Mouse (Mus musculus): Measurements from ENCODE around the gene Aldh1a3. TPM values are rescaled to one million over a fixed set of nuclear protein-coding genes. Genes with fewer than 3 reads are reported as not detected.
A peak's percentile ranks its signal among the peaks of the same experiment; 100 is the strongest.

The Aldh1a3 gene
- total and polyA plus RNA-seq, 2 experiments: 0.17 to 0.65 TPM

GRCm38 (mm10) chr7:66451622-66452295 lies 24.4 kb upstream of the Aldh1a3 start:
- Histone ChIP-seq H3K27me3 (ENCODE audit: control insufficient read depth, insufficient read depth, low read length) (no peaks in the 10 kb centered on the region), H3K79me2 (ENCODE audit: control insufficient read depth, insufficient read depth, low read length) (no peaks in the 10 kb centered on the region), H3K36me3 (ENCODE audit: control insufficient read depth, insufficient read depth, low read length) (no peaks in the 10 kb centered on the region), H3K4me3 (ENCODE audit: insufficient read depth, low read depth, low read length) (no peak overlapping the region), H3K27ac (replicated peaks; ENCODE audit: insufficient read depth, low read depth, low read length) (no peak overlapping the region), H3K4me1 (ENCODE audit: control insufficient read depth, insufficient read depth, low read length) (peaks cover 2% of the 10 kb centered on the region; the same call in 1 of the 2 replicates), H3K9ac (ENCODE audit: low read depth, low read length) (no peak overlapping the region)
- TF ChIP-seq POLR2A (IDR thresholded peaks at IDR 0.05; ENCODE audit: extremely low read depth, insufficient read depth, low read length) (no peak), CTCF (IDR thresholded peaks at IDR 0.05; ENCODE audit: low read depth, low read length) (no peak)
- DNase-seq (ENCODE audit: extremely low read depth, low read depth, low spot score): no peak
- 77% methylated on average over 12 of the region's 12 CpGs for WGBS

GRCm38 (mm10) chr7:66449971-66450752 lies 22.8 kb upstream of the Aldh1a3 start:
- Histone ChIP-seq H3K36me3 (ENCODE audit: control insufficient read depth, insufficient read depth, low read length) (no peaks in the 10 kb centered on the region), H3K27ac (replicated peaks; ENCODE audit: insufficient read depth, low read depth, low read length) (no peak overlapping the region), H3K79me2 (ENCODE audit: control insufficient read depth, insufficient read depth, low read length) (no peaks in the 10 kb centered on the region), H3K9ac (ENCODE audit: low read depth, low read length) (no peak overlapping the region), H3K4me1 (ENCODE audit: control insufficient read depth, insufficient read depth, low read length) (peaks cover 2% of the 10 kb centered on the region; the same call in 1 of the 2 replicates), H3K27me3 (ENCODE audit: control insufficient read depth, insufficient read depth, low read length) (no peaks in the 10 kb centered on the region), H3K4me3 (ENCODE audit: insufficient read depth, low read depth, low read length) (no peak overlapping the region)
- 14% methylated on average over 16 of the region's 16 CpGs for WGBS
- peak; percentile 25 for DNase-seq (ENCODE audit: extremely low read depth, low read depth, low spot score)
- no peak for TF ChIP-seq POLR2A (IDR thresholded peaks at IDR 0.05; ENCODE audit: extremely low read depth, insufficient read depth, low read length)
- no peak for TF ChIP-seq CTCF (IDR thresholded peaks at IDR 0.05; ENCODE audit: low read depth, low read length)

- Histone ChIP-seq H3K9ac (ENCODE audit: low read depth, low read length) (no peak overlapping the region), H3K79me2 (ENCODE audit: control insufficient read depth, insufficient read depth, low read length) (no peaks in the 10 kb centered on the region), H3K27me3 (ENCODE audit: control insufficient read depth, insufficient read depth, low read length) (no peaks in the 10 kb centered on the region), H3K27ac (replicated peaks; ENCODE audit: insufficient read depth, low read depth, low read length) (no peak overlapping the region), H3K4me3 (ENCODE audit: insufficient read depth, low read depth, low read length) (no peak overlapping the region), H3K36me3 (ENCODE audit: control insufficient read depth, insufficient read depth, low read length) (no peaks in the 10 kb centered on the region), H3K4me1 (ENCODE audit: control insufficient read depth, insufficient read depth, low read length) (peaks cover 2% of the 10 kb centered on the region; the same call in 1 of the 2 replicates)
- 78% methylated on average over 15 of the region's 15 CpGs for WGBS
- no peak for DNase-seq (ENCODE audit: extremely low read depth, low read depth, low spot score)
- TF ChIP-seq POLR2A (IDR thresholded peaks at IDR 0.05; ENCODE audit: extremely low read depth, insufficient read depth, low read length): no peak
These were observed 21.6 kb upstream of the Aldh1a3 start for GRCm38 (mm10) chr7:66448786-66449540.

- TF ChIP-seq POLR2A (IDR thresholded peaks at IDR 0.05; ENCODE audit: extremely low read depth, insufficient read depth, low read length) (no peak), CTCF (IDR thresholded peaks at IDR 0.05; ENCODE audit: low read depth, low read length) (no peak)
- no peaks in the 10 kb centered on the region for H3K27me3 ChIP-seq (ENCODE audit: control insufficient read depth, insufficient read depth, low read length)
- no peak overlapping the region for H3K27ac ChIP-seq (replicated peaks; ENCODE audit: insufficient read depth, low read depth, low read length)
- no peak overlapping the region for H3K4me3 ChIP-seq (ENCODE audit: insufficient read depth, low read depth, low read length)
- no peak overlapping the region for H3K9ac ChIP-seq (ENCODE audit: low read depth, low read length)
- H3K4me1 ChIP-seq (ENCODE audit: control insufficient read depth, insufficient read depth, low read length): peaks cover 2% of the 10 kb centered on the region; the same call in 1 of the 2 replicates
- H3K36me3 ChIP-seq (ENCODE audit: control insufficient read depth, insufficient read depth, low read length): no peaks in the 10 kb centered on the region
- no peaks in the 10 kb centered on the region for H3K79me2 ChIP-seq (ENCODE audit: control insufficient read depth, insufficient read depth, low read length)
- no peak for DNase-seq (ENCODE audit: extremely low read depth, low read depth, low spot score)
- WGBS: 54% methylated on average over 10 of the region's 10 CpGs
These were observed 21.0 kb upstream of the Aldh1a3 start for GRCm38 (mm10) chr7:66448304-66448703.

- WGBS: 81% methylated on average over 3 of the region's 3 CpGs
- DNase-seq (ENCODE audit: extremely low read depth, low read depth, low spot score): no peak
- no peak for TF ChIP-seq POLR2A (IDR thresholded peaks at IDR 0.05; ENCODE audit: extremely low read depth, insufficient read depth, low read length)
These were observed 19.5 kb upstream of the Aldh1a3 start for GRCm38 (mm10) chr7:66446860-66447259.

More at GRCm38 (mm10) chr7:66446860-66447259, 19.5 kb upstream of the Aldh1a3 start:
- Histone ChIP-seq H3K36me3 (ENCODE audit: control insufficient read depth, insufficient read depth, low read length) (no peaks in the 10 kb centered on the region), H3K4me1 (ENCODE audit: control insufficient read depth, insufficient read depth, low read length) (peaks cover 2% of the 10 kb centered on the region; the same call in 1 of the 2 replicates), H3K79me2 (ENCODE audit: control insufficient read depth, insufficient read depth, low read length) (no peaks in the 10 kb centered on the region), H3K27me3 (ENCODE audit: control insufficient read depth, insufficient read depth, low read length) (no peaks in the 10 kb centered on the region), H3K27ac (replicated peaks; ENCODE audit: insufficient read depth, low read depth, low read length) (no peak overlapping the region), H3K4me3 (ENCODE audit: insufficient read depth, low read depth, low read length) (no peak overlapping the region), H3K9ac (ENCODE audit: low read depth, low read length) (no peak overlapping the region)

Data from liver, adult 2 months (tissue).